Mouse (Mus musculus) gastrocnemius, postnatal 25 days (tissue): ENCODE measurements at regions not wholly inside any gene's neighbourhood (a gene's known extent, or its start where the extent isn't known, plus 50 kb on each side); places are given as distances from the start of the nearest gene placed in this dataset.
A peak's percentile ranks its signal among the peaks of the same experiment; 100 is the strongest.

Experiments used
- DNase-seq: peaks from one replicate; pipeline ENCODE4 v3.0.0; 2022

GRCm38 (mm10) chr17:83096451-83096850 lies 118.6 kb upstream of the Pkdcc start:
- no peak for DNase-seq

- no peak for DNase-seq
These were observed 117.1 kb upstream of the Pkdcc start for GRCm38 (mm10) chr17:83097998-83098397.

- DNase-seq: no peak
These were observed 116.2 kb upstream of the Pkdcc start for GRCm38 (mm10) chr17:83098679-83099413.

GRCm38 (mm10) chr17:83101035-83101434 lies 114.1 kb upstream of the Pkdcc start:
- DNase-seq: no peak

- peak; percentile 61 for DNase-seq
These were observed 113.3 kb upstream of the Pkdcc start for GRCm38 (mm10) chr17:83101756-83102155.

- DNase-seq: no peak
These were observed 112.2 kb upstream of the Pkdcc start for GRCm38 (mm10) chr17:83102675-83103412.

GRCm38 (mm10) chr17:83108151-83108550 lies 106.9 kb upstream of the Pkdcc start:
- no peak for DNase-seq

GRCm38 (mm10) chr17:83109792-83110440 lies 105.2 kb upstream of the Pkdcc start:
- peak; percentile 53 for DNase-seq

- no peak for DNase-seq
These were observed 104.5 kb upstream of the Pkdcc start for GRCm38 (mm10) chr17:83110556-83110955.

GRCm38 (mm10) chr17:83115146-83115545 lies 99.9 kb upstream of the Pkdcc start:
- DNase-seq: no peak

- DNase-seq: no peak
These were observed 99.1 kb upstream of the Pkdcc start for GRCm38 (mm10) chr17:83115832-83116480.

- no peak for DNase-seq
These were observed 94.3 kb upstream of the Pkdcc start for GRCm38 (mm10) chr17:83120665-83121232.

GRCm38 (mm10) chr17:83122525-83123280 lies 92.4 kb upstream of the Pkdcc start:
- peak; percentile 57 for DNase-seq

GRCm38 (mm10) chr17:83125057-83125456 lies 90.0 kb upstream of the Pkdcc start:
- no peak for DNase-seq

GRCm38 (mm10) chr17:83127842-83128241 lies 87.2 kb upstream of the Pkdcc start:
- DNase-seq: no peak

GRCm38 (mm10) chr17:83128843-83129544 lies 86.1 kb upstream of the Pkdcc start:
- peak; percentile 47 for DNase-seq

GRCm38 (mm10) chr17:83129658-83130057 lies 85.4 kb upstream of the Pkdcc start:
- DNase-seq: no peak

- no peak for DNase-seq
These were observed 81.9 kb upstream of the Pkdcc start for GRCm38 (mm10) chr17:83133201-83133600.

GRCm38 (mm10) chr17:83135441-83136120 lies 79.5 kb upstream of the Pkdcc start:
- DNase-seq: no peak

- DNase-seq: no peak
These were observed 78.8 kb upstream of the Pkdcc start for GRCm38 (mm10) chr17:83136267-83136666.
